Mouse (Mus musculus): ENCODE measurements around the gene Zfp799.

- TF ChIP-seq CTCF (IDR thresholded peaks at IDR 0.05; ENCODE audit: control insufficient read depth, insufficient read depth, low read length): no peak
- TF ChIP-seq POLR2A (IDR thresholded peaks at IDR 0.05; ENCODE audit: borderline replicate concordance, control insufficient read depth, low read depth, low read length): no peak
These were observed 42.6 kb upstream of the Zfp799 start for GRCm38 (mm10) chr17:32872696-32873095.
